Mouse (Mus musculus) intestine, embryonic 14.5 days (tissue): ENCODE data around the gene Tmbim7. TPM values are rescaled to one million over a fixed set of nuclear protein-coding genes. Genes with fewer than 3 reads are reported as not detected.
"Not testable (repeated sequence)": the region's sequence is repeated elsewhere in the genome, so short reads cannot be mapped to it uniquely, and the experiment has no call there.

Experiments used
- ATAC-seq: fragments of 200-750 bp; cut with Nextera tagmentation; replicated peaks from 2 replicates; pipeline ENCODE4 v1.8.0; 2017; ENCODE audit warnings: low read depth, moderate number of reproducible peaks, moderate TSS enrichment, moderate library complexity; ENCODE audit not compliant: low FRiP score, low TSS enrichment
- DNase-seq: peaks from one replicate; pipeline ENCODE4 v3.0.0-alpha.2; 2018; ENCODE audit warnings: low spot score
- H3K27ac ChIP-seq: fragments of 300-500 bp; sonication (generic); 2 replicates; pipeline ENCODE4 v1.5.1; 2014; ENCODE audit warnings: low read depth, mild to moderate bottlenecking, control low read depth
- H3K27me3 ChIP-seq: fragments of 300-500 bp; sonication (generic); replicated peaks from 2 replicates; pipeline ENCODE4 v1.6.1; 2014; ENCODE audit warnings: low read length, control low read depth; ENCODE audit not compliant: control insufficient read depth, insufficient read depth
- H3K36me3 ChIP-seq: fragments of 300-500 bp; sonication (generic); 2 replicates; pipeline ENCODE4 v1.6.1; 2014; ENCODE audit warnings: low read length, control low read depth; ENCODE audit not compliant: control insufficient read depth, insufficient read depth
- H3K4me1 ChIP-seq: fragments of 300-500 bp; sonication (generic); replicated peaks from 2 replicates; pipeline ENCODE4 v1.6.1; 2014; ENCODE audit warnings: low read length, control low read depth, mixed read lengths; ENCODE audit not compliant: control insufficient read depth, insufficient read depth
- H3K4me2 ChIP-seq: fragments of 300-500 bp; sonication (generic); 2 replicates; pipeline ENCODE4 v1.6.1; 2014; ENCODE audit warnings: low read length
- H3K4me3 ChIP-seq: fragments of 300-500 bp; sonication (generic); 2 replicates; pipeline ENCODE4 v1.5.1; 2014; ENCODE audit warnings: low read depth, low read length, control low read depth, mixed read lengths
- H3K9ac ChIP-seq: fragments of 300-500 bp; sonication (generic); 2 replicates; pipeline ENCODE4 v1.6.1; 2014; ENCODE audit warnings: mild to moderate bottlenecking, low read length
- H3K9me3 ChIP-seq: fragments of 300-500 bp; sonication (generic); 2 replicates; pipeline ENCODE4 v1.6.1; 2016; ENCODE audit warnings: low read length, control low read depth; ENCODE audit not compliant: control insufficient read depth
- WGBS: fragments of 180-500 bp; shearing (Covaris S2); extraction: QIAGEN DNeasy Blood & Tissue Kit; methylation state at CpG from one replicate; pipeline ENCODE4 v1.1.7; 2014; 5-methylcytosine and 5-hydroxymethylcytosine counted together
- polyA plus RNA-seq: library from polyadenylated mRNA; unstranded; fragments of >200 nt; fragmentation: Nextera tagmentation; extraction: Ambion mirVana; gene quantifications from 2 replicates; pipeline ENCODE4 v1.2.1, GENCODE M21; 2014

The Tmbim7 gene
- polyA plus RNA-seq = not detected in 2 replicates

- Histone ChIP-seq H3K27ac (no peak within 1 kb of the TSS), H3K27me3 (no peaks in the 10 kb centered on the region), H3K36me3 (no peaks in the 10 kb centered on the region), H3K9ac (no peak within 1 kb of the TSS), H3K4me2 (no peak within 1 kb of the TSS), H3K9me3 (no peaks in the 10 kb centered on the region), H3K4me3 (no peak within 1 kb of the TSS), H3K4me1 (peaks cover 3% of the 10 kb centered on the region; the same call in 1 of the 2 replicates)
- no peak for ATAC-seq
- 81% methylated on average over 6 of the region's 6 CpGs for WGBS
- DNase-seq = no peak
Measured at GRCm38 (mm10) chr5:3650881-3651280, at the start of gene Tmbim7. TSS of gene Tmbim7 (plus strand) at chr5:3651181.

- Histone ChIP-seq H3K36me3 (peaks cover 29% of the 10 kb centered on the region), H3K9me3 (no peaks in the 10 kb centered on the region)
Measured at GRCm38 (mm10) chr5:3607114-3607513, 43.9 kb upstream of the Tmbim7 start.

GRCm38 (mm10) chr5:3609241-3609640 is 41.7 kb upstream of the Tmbim7 start:
- Histone ChIP-seq H3K9me3 (no peaks in the 10 kb centered on the region), H3K4me1 (no peaks in the 10 kb centered on the region), H3K4me2 (no peak overlapping the region), H3K27ac (no peak overlapping the region), H3K9ac (no peak overlapping the region), H3K36me3 (peaks cover 29% of the 10 kb centered on the region), H3K27me3 (no peaks in the 10 kb centered on the region), H3K4me3 (no peak overlapping the region)
- ATAC-seq (no peak), DNase-seq (no peak)
- WGBS = 95% methylated on average over 7 of the region's 7 CpGs

More at GRCm38 (mm10) chr5:3607114-3607513, 43.9 kb upstream of the Tmbim7 start:
- Histone ChIP-seq H3K27ac (no peak overlapping the region), H3K9ac (no peak overlapping the region), H3K4me3 (no peak overlapping the region), H3K4me2 (no peak overlapping the region), H3K27me3 (no peaks in the 10 kb centered on the region), H3K4me1 (no peaks in the 10 kb centered on the region)
- DNase-seq (no peak), ATAC-seq (no peak)
- WGBS = 94% methylated on average over 9 of the region's 9 CpGs

GRCm38 (mm10) chr5:3611835-3612234 is 39.1 kb upstream of the Tmbim7 start:
- not testable (repeated sequence) for ATAC-seq, H3K4me1 ChIP-seq, H3K9ac ChIP-seq, H3K27me3 ChIP-seq, H3K4me3 ChIP-seq, H3K9me3 ChIP-seq, H3K4me2 ChIP-seq, DNase-seq, H3K27ac ChIP-seq
- peaks cover 22% of the 10 kb centered on the region for H3K36me3 ChIP-seq
- WGBS = 94% methylated on average over 2 of the region's 2 CpGs

- DNase-seq = no peak
- Histone ChIP-seq H3K4me3 (no peak overlapping the region), H3K4me2 (no peak overlapping the region), H3K4me1 (no peaks in the 10 kb centered on the region), H3K9me3 (no peaks in the 10 kb centered on the region), H3K36me3 (peaks cover 41% of the 10 kb centered on the region), H3K27ac (no peak overlapping the region), H3K9ac (no peak overlapping the region), H3K27me3 (no peaks in the 10 kb centered on the region)
- ATAC-seq = no peak
- 90% methylated on average over 7 of the region's 7 CpGs for WGBS
Measured at GRCm38 (mm10) chr5:3620486-3620885, 30.5 kb upstream of the Tmbim7 start.

DNA sequence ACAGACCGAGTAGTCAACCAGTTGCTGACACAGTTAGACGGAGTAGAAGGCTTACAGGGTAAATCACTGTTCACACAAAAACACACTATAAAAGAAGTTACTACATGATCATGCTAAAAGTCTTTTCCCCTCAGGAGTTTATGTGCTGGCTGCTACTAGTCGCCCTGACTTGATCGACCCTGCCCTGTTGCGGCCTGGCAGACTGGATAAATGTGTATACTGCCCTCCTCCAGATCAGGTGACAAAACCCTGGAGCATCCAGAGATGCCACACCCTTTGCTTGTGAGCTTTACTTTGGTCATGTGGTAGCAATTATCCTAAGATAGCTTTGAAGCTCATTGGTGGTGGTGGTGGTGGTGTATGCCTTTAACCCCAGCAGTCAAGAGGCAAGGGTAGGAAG is 20.9 kb upstream of the Tmbim7 start:
- no peak overlapping the region for H3K27ac ChIP-seq
- ATAC-seq (no peak), DNase-seq (no peak)
- no peak overlapping the region for H3K4me3 ChIP-seq
- no peak overlapping the region for H3K9ac ChIP-seq
- no peak overlapping the region for H3K4me2 ChIP-seq
- no peaks in the 10 kb centered on the region for H3K27me3 ChIP-seq
- H3K9me3 ChIP-seq = no peaks in the 10 kb centered on the region
- peaks cover 48% of the 10 kb centered on the region for H3K36me3 ChIP-seq
- H3K4me1 ChIP-seq = no peaks in the 10 kb centered on the region
- 90% methylated on average over 5 of the region's 5 CpGs for WGBS

GRCm38 (mm10) chr5:3631512-3632271 is 19.3 kb upstream of the Tmbim7 start:
- WGBS = 85% methylated on average over 16 of the region's 16 CpGs
- Histone ChIP-seq H3K4me2 (no peak overlapping the region), H3K9ac (no peak overlapping the region), H3K9me3 (no peaks in the 10 kb centered on the region), H3K4me1 (no peaks in the 10 kb centered on the region), H3K27ac (no peak overlapping the region), H3K36me3 (peaks cover 45% of the 10 kb centered on the region), H3K27me3 (no peaks in the 10 kb centered on the region), H3K4me3 (no peak overlapping the region)
- no peak for DNase-seq
- no peak for ATAC-seq

- no peaks in the 10 kb centered on the region for H3K9me3 ChIP-seq
- ATAC-seq (no peak), DNase-seq (no peak)
- 75% methylated on average over 5 of the region's 5 CpGs for WGBS
- no peak overlapping the region for H3K9ac ChIP-seq
- H3K36me3 ChIP-seq = peaks cover 49% of the 10 kb centered on the region
- H3K27me3 ChIP-seq = no peaks in the 10 kb centered on the region
- no peak overlapping the region for H3K27ac ChIP-seq
- H3K4me2 ChIP-seq = no peak overlapping the region
- no peak overlapping the region for H3K4me3 ChIP-seq
- H3K4me1 ChIP-seq = no peaks in the 10 kb centered on the region
Measured at GRCm38 (mm10) chr5:3632285-3632684, 18.7 kb upstream of the Tmbim7 start.

- WGBS = 78% methylated on average over 13 of the region's 13 CpGs
- ATAC-seq = peak; percentile 44; the same call in 1 of the 2 replicates
- no peaks in the 10 kb centered on the region for H3K9me3 ChIP-seq
- H3K9ac ChIP-seq = no peak overlapping the region
- DNase-seq = no peak
- no peaks in the 10 kb centered on the region for H3K4me1 ChIP-seq
- no peak overlapping the region for H3K4me2 ChIP-seq
- H3K4me3 ChIP-seq = no peak overlapping the region
- peaks cover 43% of the 10 kb centered on the region for H3K36me3 ChIP-seq
- H3K27ac ChIP-seq = no peak overlapping the region
- no peaks in the 10 kb centered on the region for H3K27me3 ChIP-seq
Measured at GRCm38 (mm10) chr5:3633315-3633714, 17.7 kb upstream of the Tmbim7 start.
